Mouse (Mus musculus): Measurements from ENCODE around the gene Ddx60. TPM values are rescaled to one million over a fixed set of nuclear protein-coding genes. Genes with fewer than 3 reads are reported as not detected.

Gene Ddx60
- total RNA-seq, 2 experiments from 2014 or later, result 0.47 to 0.56 TPM

GRCm38 (mm10) chr8:61985703-61986475 is 58.0 kb downstream of the Ddx60 start:
- no peak for DNase-seq

DNA sequence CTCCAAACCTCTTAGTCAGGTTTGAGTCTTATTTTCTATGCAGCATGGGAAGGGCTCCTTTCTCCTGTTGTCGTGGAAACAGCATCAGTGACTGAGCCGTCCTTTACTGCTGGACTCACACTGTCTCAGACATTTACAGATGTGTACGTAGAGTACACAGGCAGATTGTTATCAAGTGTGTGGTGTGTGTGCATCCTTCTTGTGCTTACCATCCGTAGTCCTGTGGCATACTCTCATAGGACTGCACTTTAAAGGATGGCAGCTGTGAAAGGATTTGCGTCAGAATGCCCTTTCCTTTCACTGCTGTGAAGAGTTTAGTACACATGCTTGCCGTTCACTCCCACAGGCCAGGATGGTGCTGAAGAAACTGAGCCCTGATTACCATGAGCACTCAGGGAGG is 61.6 kb downstream of the Ddx60 start:
- DNase-seq, result no peak

DNA sequence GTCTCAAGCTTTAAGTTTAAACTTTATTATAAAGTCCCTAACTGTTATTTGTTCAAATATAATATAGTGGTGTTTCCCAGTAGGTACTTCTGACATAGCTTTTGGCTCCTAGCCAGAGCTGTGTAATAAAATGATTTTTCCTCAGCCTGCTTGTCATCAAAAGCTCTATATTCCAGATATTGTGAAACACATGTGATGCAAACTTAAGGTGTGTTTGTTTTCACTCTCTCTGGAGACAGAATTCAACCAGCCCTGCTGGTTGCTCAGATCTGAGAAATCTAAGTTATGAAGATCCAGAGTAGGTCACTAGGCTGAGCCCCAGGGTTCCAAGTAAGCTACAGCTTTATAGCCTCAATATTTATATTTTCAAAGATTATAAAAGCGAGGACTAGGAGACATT is 64.9 kb downstream of the Ddx60 start:
- no peak for DNase-seq

DNA sequence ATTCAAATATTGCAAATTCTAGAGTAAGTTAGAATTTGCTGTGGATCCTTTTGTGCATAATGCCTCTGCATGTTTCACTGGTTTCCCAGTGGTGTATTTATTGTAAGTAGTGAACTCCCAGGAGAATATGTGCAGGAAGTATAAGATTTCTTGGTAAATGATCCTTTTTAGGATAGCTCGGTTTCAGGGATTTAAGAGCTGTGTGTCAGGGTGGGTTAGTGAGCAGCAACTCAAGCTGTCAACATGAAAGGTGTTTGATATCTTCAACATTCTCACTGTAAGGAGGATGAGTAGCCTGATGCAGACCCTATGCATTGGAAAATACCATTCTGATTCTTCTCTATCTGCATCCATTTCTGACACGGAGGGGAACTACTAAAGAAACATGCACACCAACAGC is 69.2 kb downstream of the Ddx60 start:
- DNase-seq, result no peak

- DNase-seq, result no peak
Measured at GRCm38 (mm10) chr8:62014166-62014565, 86.3 kb downstream of the Ddx60 start.

GRCm38 (mm10) chr8:62014582-62014981 is 86.7 kb downstream of the Ddx60 start:
- no peak for DNase-seq

- DNase-seq, result no peak
Measured at GRCm38 (mm10) chr8:62034351-62034750, 106.5 kb downstream of the Ddx60 start.

DNA sequence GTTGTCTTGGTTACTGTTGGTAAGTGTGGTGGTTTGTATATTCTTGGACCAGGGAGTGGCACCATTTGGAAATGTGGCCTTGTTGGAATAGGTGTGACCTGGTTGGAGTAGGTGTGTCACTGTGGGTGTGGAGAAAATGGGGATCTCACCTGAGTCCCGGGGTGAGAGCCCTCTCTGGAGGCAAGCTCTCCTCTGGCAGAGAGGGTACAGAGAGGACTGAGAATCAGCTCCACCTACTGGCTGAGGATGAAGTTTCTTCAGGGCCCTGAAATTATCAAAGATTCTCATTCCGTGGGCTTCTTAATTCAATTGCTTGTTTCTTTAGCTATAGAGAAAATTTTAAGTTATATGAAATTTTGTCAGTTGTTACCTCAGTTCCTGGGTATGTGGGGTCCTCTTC is 118.9 kb downstream of the Ddx60 start:
- no peak for DNase-seq

DNA sequence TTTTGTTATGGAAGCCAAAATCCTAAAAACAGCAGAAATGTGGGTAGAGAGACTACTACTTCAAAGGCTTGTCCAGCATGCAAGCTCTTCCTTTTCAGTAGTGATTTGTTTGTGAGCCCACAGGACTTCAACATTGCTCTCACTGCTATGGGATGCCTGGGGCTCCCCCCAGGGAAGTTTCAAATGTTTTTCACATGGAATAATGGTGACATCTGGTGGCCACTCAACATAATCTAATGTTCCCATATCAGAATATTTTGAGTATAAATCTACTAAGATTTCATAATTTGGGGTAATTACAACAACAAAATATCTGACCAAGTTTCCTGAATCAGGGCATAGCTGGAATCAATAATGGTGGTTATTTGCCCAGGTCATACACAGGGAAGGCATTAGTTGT is 132.5 kb downstream of the Ddx60 start:
- peak in 1 of 2 experiments; percentile 11 for DNase-seq

GRCm38 (mm10) chr8:62068305-62068704 is 140.4 kb downstream of the Ddx60 start:
- DNase-seq, result no peak

GRCm38 (mm10) chr8:62080195-62080802 is 152.4 kb downstream of the Ddx60 start:
- no peak for DNase-seq

DNA sequence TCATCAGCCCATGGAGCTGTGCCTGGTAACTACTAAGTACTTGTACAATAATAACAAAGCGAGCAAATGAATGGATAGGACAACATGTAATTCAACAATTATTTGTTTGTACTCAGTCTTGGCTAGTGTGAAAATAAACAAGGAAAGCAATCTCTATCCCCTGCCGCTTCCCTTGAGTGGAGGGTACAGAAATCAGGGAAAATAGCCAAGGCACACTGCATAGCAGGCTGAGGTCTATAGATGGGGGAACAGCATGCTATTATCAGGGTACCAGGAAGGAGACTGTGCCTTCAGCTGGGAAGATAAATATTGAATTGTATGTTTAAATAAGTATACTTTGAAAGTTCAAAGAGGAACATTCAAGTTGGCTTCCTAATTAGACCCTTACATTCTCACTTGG is 153.9 kb downstream of the Ddx60 start:
- DNase-seq, result no peak

Other genes starting within 250 kb of the Ddx60 start
- 1 to 10 TPM; 5.4 TPM for gene Palld, start 25.4 kb upstream of the Ddx60 start, total RNA-seq (2021)
- gene Anxa10, start 195.1 kb downstream of the Ddx60 start, total RNA-seq (2021), result not detected